Mouse (Mus musculus) limb, embryonic 15.5 days (tissue): ENCODE results near the gene Ank2. TPM values are rescaled to one million over a fixed set of nuclear protein-coding genes. Genes with fewer than 3 reads are reported as not detected.

Source experiments
- ATAC-seq: fragments of 200-750 bp; cut with Nextera tagmentation; 2 replicates; pipeline ENCODE4 v1.8.0; 2017; ENCODE audit warnings: low read depth, moderate TSS enrichment; ENCODE audit not compliant: insufficient number of reproducible peaks, low FRiP score, low TSS enrichment
- H3K27ac ChIP-seq: fragments of 300-500 bp; sonication (generic); 2 replicates; pipeline ENCODE4 v1.5.1; 2015; ENCODE audit warnings: moderate library complexity, mild to moderate bottlenecking, inconsistent platforms
- H3K27me3 ChIP-seq: fragments of 300-500 bp; sonication (generic); 2 replicates; pipeline ENCODE4 v1.6.1; 2015; ENCODE audit warnings: inconsistent platforms
- H3K36me3 ChIP-seq: fragments of 300-500 bp; sonication (generic); 2 replicates; pipeline ENCODE4 v1.6.1; 2015; ENCODE audit warnings: inconsistent platforms
- H3K4me1 ChIP-seq: fragments of 300-500 bp; sonication (generic); 2 replicates; pipeline ENCODE4 v1.6.1; 2015; ENCODE audit warnings: inconsistent platforms
- H3K4me2 ChIP-seq: fragments of 300-500 bp; sonication (generic); 2 replicates; pipeline ENCODE4 v1.6.1; 2015; ENCODE audit warnings: mild to moderate bottlenecking, inconsistent platforms
- H3K4me3 ChIP-seq: fragments of 300-500 bp; sonication (generic); 2 replicates; pipeline ENCODE4 v1.5.1; 2015; ENCODE audit warnings: mild to moderate bottlenecking, inconsistent platforms
- H3K9ac ChIP-seq: fragments of 300-500 bp; sonication (generic); 2 replicates; pipeline ENCODE4 v1.6.1; 2015; ENCODE audit warnings: inconsistent platforms
- H3K9me3 ChIP-seq: fragments of 300-500 bp; sonication (generic); 2 replicates; pipeline ENCODE4 v1.6.1; 2016; ENCODE audit warnings: inconsistent platforms
- WGBS: fragments of 180-500 bp; shearing (Covaris S2); methylation state at CpG from one replicate; pipeline ENCODE4 v1.1.7; 2015; 5-methylcytosine and 5-hydroxymethylcytosine counted together
- polyA plus RNA-seq: library from polyadenylated mRNA; unstranded; fragments of >200 nt; fragmentation: Nextera tagmentation; extraction: Ambion mirVana; gene quantifications from 2 replicates; pipeline ENCODE4 v1.2.1, GENCODE M21; 2015

Gene Ank2
- polyA plus RNA-seq, 1 experiment from 2014 or later, result 34.5 TPM

- Histone ChIP-seq H3K36me3 (no peaks in the 10 kb centered on the region), H3K9ac (no peak overlapping the region), H3K27me3 (no peaks in the 10 kb centered on the region), H3K4me2 (no peak overlapping the region), H3K4me3 (no peak overlapping the region), H3K4me1 (no peaks in the 10 kb centered on the region), H3K9me3 (no peaks in the 10 kb centered on the region), H3K27ac (no peak overlapping the region)
- WGBS, result 85% methylated on average over 4 of the region's 4 CpGs
- ATAC-seq, result no peak
Observed at GRCm38 (mm10) chr3:127059671-127060070, 439.5 kb downstream of the Ank2 start.

- no peaks in the 10 kb centered on the region for H3K36me3 ChIP-seq
- H3K4me1 ChIP-seq, result no peaks in the 10 kb centered on the region
- no peak overlapping the region for H3K9ac ChIP-seq
- H3K4me3 ChIP-seq, result no peak overlapping the region
- 66% methylated on average over 7 of the region's 7 CpGs for WGBS
- ATAC-seq, result no peak
- H3K9me3 ChIP-seq, result no peaks in the 10 kb centered on the region
- no peak overlapping the region for H3K4me2 ChIP-seq
- no peak overlapping the region for H3K27ac ChIP-seq
- no peaks in the 10 kb centered on the region for H3K27me3 ChIP-seq
Observed at GRCm38 (mm10) chr3:127041288-127041687, 457.9 kb downstream of the Ank2 start.

- no peak overlapping the region for H3K4me2 ChIP-seq
- no peak for ATAC-seq
- H3K27ac ChIP-seq, result no peak overlapping the region
- no peak overlapping the region for H3K4me3 ChIP-seq
- no peaks in the 10 kb centered on the region for H3K4me1 ChIP-seq
- H3K36me3 ChIP-seq, result no peaks in the 10 kb centered on the region
- H3K27me3 ChIP-seq, result no peaks in the 10 kb centered on the region
- no peaks in the 10 kb centered on the region for H3K9me3 ChIP-seq
- WGBS, result 77% methylated on average over 7 of the region's 7 CpGs
- no peak overlapping the region for H3K9ac ChIP-seq
Observed at GRCm38 (mm10) chr3:127038570-127038969, 460.6 kb downstream of the Ank2 start.

- Histone ChIP-seq H3K9me3 (no peaks in the 10 kb centered on the region), H3K36me3 (peaks cover 5% of the 10 kb centered on the region; the same call in 1 of the 2 replicates), H3K27me3 (no peaks in the 10 kb centered on the region), H3K27ac (no peak overlapping the region), H3K4me3 (no peak overlapping the region), H3K9ac (no peak overlapping the region), H3K4me1 (no peaks in the 10 kb centered on the region), H3K4me2 (no peak overlapping the region)
- WGBS, result 40% methylated on average over 5 of the region's 5 CpGs
- no peak for ATAC-seq
Observed at GRCm38 (mm10) chr3:127036118-127036517, 463.0 kb downstream of the Ank2 start.

- H3K36me3 ChIP-seq, result peaks cover 5% of the 10 kb centered on the region; the same call in 1 of the 2 replicates
- no peaks in the 10 kb centered on the region for H3K27me3 ChIP-seq
- H3K4me3 ChIP-seq, result no peak overlapping the region
- H3K9ac ChIP-seq, result no peak overlapping the region
- ATAC-seq, result no peak
- H3K4me2 ChIP-seq, result no peak overlapping the region
- no peaks in the 10 kb centered on the region for H3K9me3 ChIP-seq
- 79% methylated on average over 12 of the region's 12 CpGs for WGBS
- H3K4me1 ChIP-seq, result no peaks in the 10 kb centered on the region
- H3K27ac ChIP-seq, result no peak overlapping the region
Observed at GRCm38 (mm10) chr3:127035540-127035939, 463.6 kb downstream of the Ank2 start.

GRCm38 (mm10) chr3:127034983-127035382 lies 464.2 kb downstream of the Ank2 start:
- Histone ChIP-seq H3K36me3 (peaks cover 5% of the 10 kb centered on the region; the same call in 1 of the 2 replicates), H3K9me3 (no peaks in the 10 kb centered on the region), H3K4me1 (no peaks in the 10 kb centered on the region), H3K27me3 (no peaks in the 10 kb centered on the region), H3K9ac (no peak overlapping the region), H3K4me3 (no peak overlapping the region), H3K4me2 (no peak overlapping the region), H3K27ac (no peak overlapping the region)
- 79% methylated on average over 3 of the region's 3 CpGs for WGBS
- no peak for ATAC-seq

GRCm38 (mm10) chr3:127023992-127024391 lies 475.2 kb downstream of the Ank2 start:
- 92% methylated on average over 4 of the region's 4 CpGs for WGBS
- ATAC-seq, result no peak

GRCm38 (mm10) chr3:127020167-127020566 lies 479.0 kb downstream of the Ank2 start:
- Histone ChIP-seq H3K9me3 (no peaks in the 10 kb centered on the region), H3K4me3 (no peak overlapping the region), H3K27me3 (no peaks in the 10 kb centered on the region), H3K4me2 (no peak overlapping the region), H3K27ac (peak overlapping the region; percentile 55; the same call in 1 of the 2 replicates), H3K4me1 (peaks cover 18% of the 10 kb centered on the region), H3K9ac (no peak overlapping the region), H3K36me3 (no peaks in the 10 kb centered on the region)
- ATAC-seq, result no peak
- 71% methylated on average over 1 of the region's 1 CpGs for WGBS

More at GRCm38 (mm10) chr3:127023992-127024391, 475.2 kb downstream of the Ank2 start:
- Histone ChIP-seq H3K9ac (no peak overlapping the region), H3K27me3 (no peaks in the 10 kb centered on the region), H3K36me3 (no peaks in the 10 kb centered on the region), H3K4me1 (peaks cover 14% of the 10 kb centered on the region), H3K9me3 (no peaks in the 10 kb centered on the region), H3K4me2 (no peak overlapping the region), H3K27ac (no peak overlapping the region), H3K4me3 (no peak overlapping the region)

- ATAC-seq, result no peak
- Histone ChIP-seq H3K9ac (no peak overlapping the region), H3K27ac (peak overlapping the region; percentile 88), H3K9me3 (no peaks in the 10 kb centered on the region), H3K4me3 (no peak overlapping the region), H3K27me3 (no peaks in the 10 kb centered on the region), H3K4me2 (no peak overlapping the region), H3K36me3 (no peaks in the 10 kb centered on the region), H3K4me1 (peaks cover 18% of the 10 kb centered on the region)
- 55% methylated on average over 3 of the region's 3 CpGs for WGBS
Observed at GRCm38 (mm10) chr3:127019728-127020127, 479.4 kb downstream of the Ank2 start.

- WGBS, result 28% methylated on average over 6 of the region's 6 CpGs
- no peaks in the 10 kb centered on the region for H3K27me3 ChIP-seq
- no peak overlapping the region for H3K4me3 ChIP-seq
- H3K4me1 ChIP-seq, result peaks cover 18% of the 10 kb centered on the region
- no peaks in the 10 kb centered on the region for H3K36me3 ChIP-seq
- no peak overlapping the region for H3K9ac ChIP-seq
- no peaks in the 10 kb centered on the region for H3K9me3 ChIP-seq
- no peak overlapping the region for H3K4me2 ChIP-seq
- H3K27ac ChIP-seq, result peak overlapping the region; percentile 88
- ATAC-seq, result peak; percentile 80; the same call in 1 of the 2 replicates
Observed at GRCm38 (mm10) chr3:127019109-127019508, 480.0 kb downstream of the Ank2 start.

- WGBS, result 53% methylated on average over 3 of the region's 3 CpGs
- no peaks in the 10 kb centered on the region for H3K27me3 ChIP-seq
Observed at GRCm38 (mm10) chr3:127017523-127017922, 481.6 kb downstream of the Ank2 start.

GRCm38 (mm10) chr3:127015596-127015995 lies 483.6 kb downstream of the Ank2 start:
- ATAC-seq, result no peak
- Histone ChIP-seq H3K4me2 (no peak overlapping the region), H3K27me3 (no peaks in the 10 kb centered on the region), H3K9ac (no peak overlapping the region), H3K9me3 (no peaks in the 10 kb centered on the region), H3K4me3 (no peak overlapping the region), H3K27ac (no peak overlapping the region), H3K36me3 (no peaks in the 10 kb centered on the region), H3K4me1 (peaks cover 18% of the 10 kb centered on the region)
- WGBS, result 82% methylated on average over 6 of the region's 6 CpGs

More at GRCm38 (mm10) chr3:127017523-127017922, 481.6 kb downstream of the Ank2 start:
- Histone ChIP-seq H3K9ac (no peak overlapping the region), H3K36me3 (no peaks in the 10 kb centered on the region), H3K4me2 (no peak overlapping the region), H3K4me1 (peaks cover 18% of the 10 kb centered on the region), H3K27ac (peak overlapping the region; percentile 55; the same call in 1 of the 2 replicates), H3K9me3 (no peaks in the 10 kb centered on the region), H3K4me3 (no peak overlapping the region)
- ATAC-seq, result no peak

- 81% methylated on average over 6 of the region's 6 CpGs for WGBS
- Histone ChIP-seq H3K4me2 (no peak overlapping the region), H3K27me3 (no peaks in the 10 kb centered on the region), H3K4me1 (peaks cover 16% of the 10 kb centered on the region), H3K36me3 (no peaks in the 10 kb centered on the region), H3K4me3 (no peak overlapping the region), H3K9me3 (no peaks in the 10 kb centered on the region), H3K9ac (no peak overlapping the region), H3K27ac (no peak overlapping the region)
- no peak for ATAC-seq
Observed at GRCm38 (mm10) chr3:127015175-127015574, 484.0 kb downstream of the Ank2 start.
